Mouse (Mus musculus): ENCODE results near the gene Mei1.

Mei1 gene

GRCm38 (mm10) chr15:82139196-82139595, 69.4 kb downstream of the Mei1 start:
- peaks cover 32% of the 10 kb centered on the region for H3K36me3 ChIP-seq (ENCODE audit: insufficient read depth, low read length)
- H3K9me3 ChIP-seq (ENCODE audit: low read length), result no peaks in the 10 kb centered on the region
- no peaks in the 10 kb centered on the region for H3K27me3 ChIP-seq (ENCODE audit: insufficient read depth, low read length)
- TF ChIP-seq CTCF (conservative IDR thresholded peaks at IDR 0.05; ENCODE audit: low read length), result peak; percentile 29
- TF ChIP-seq NANOG (IDR thresholded peaks at IDR 0.05; ENCODE audit: borderline replicate concordance, low read length), result no peak
- H3K4me3 ChIP-seq (replicated peaks; ENCODE audit: low read length), result no peak overlapping the region
- peaks cover 22% of the 10 kb centered on the region for H3K4me1 ChIP-seq (replicated peaks; ENCODE audit: low read depth, low read length)

- H3K9me3 ChIP-seq (ENCODE audit: low read length), result no peaks in the 10 kb centered on the region
- peaks cover 29% of the 10 kb centered on the region for H3K36me3 ChIP-seq (ENCODE audit: insufficient read depth, low read length)
- no peaks in the 10 kb centered on the region for H3K27me3 ChIP-seq (ENCODE audit: insufficient read depth, low read length)
- H3K4me3 ChIP-seq (replicated peaks; ENCODE audit: low read length), result no peak overlapping the region
- TF ChIP-seq NANOG (IDR thresholded peaks at IDR 0.05; ENCODE audit: borderline replicate concordance, low read length) (no peak), CTCF (conservative IDR thresholded peaks at IDR 0.05; ENCODE audit: low read length) (0 out of 2 replicates have a peak, but pooled peaks have one; percentile 8), POU5F1 (IDR thresholded peaks at IDR 0.05; ENCODE audit: borderline replicate concordance, low read length) (no peak)
- peaks cover 34% of the 10 kb centered on the region for H3K4me1 ChIP-seq (replicated peaks; ENCODE audit: low read depth, low read length)
Observed at GRCm38 (mm10) chr15:82140355-82140754, 70.6 kb downstream of the Mei1 start.

- peaks cover 4% of the 10 kb centered on the region; the same call in 1 of the 2 replicates for H3K9me3 ChIP-seq (ENCODE audit: low read length)
- H3K27me3 ChIP-seq (ENCODE audit: insufficient read depth, low read length), result no peaks in the 10 kb centered on the region
- peaks cover 58% of the 10 kb centered on the region for H3K4me1 ChIP-seq (replicated peaks; ENCODE audit: low read depth, low read length)
- no peak overlapping the region for H3K4me3 ChIP-seq (replicated peaks; ENCODE audit: low read length)
- H3K36me3 ChIP-seq (ENCODE audit: insufficient read depth, low read length), result peaks cover 28% of the 10 kb centered on the region
- no peak for TF ChIP-seq NANOG (IDR thresholded peaks at IDR 0.05; ENCODE audit: borderline replicate concordance, low read length)
- no peak for TF ChIP-seq POU5F1 (IDR thresholded peaks at IDR 0.05; ENCODE audit: borderline replicate concordance, low read length)
- no peak for TF ChIP-seq CTCF (conservative IDR thresholded peaks at IDR 0.05; ENCODE audit: low read length)
Observed at GRCm38 (mm10) chr15:82144157-82144556, 74.4 kb downstream of the Mei1 start.

- peak overlapping the region; percentile 74; the same call in 1 of the 2 replicates for H3K4me3 ChIP-seq (replicated peaks; ENCODE audit: low read length)
- TF ChIP-seq NANOG (IDR thresholded peaks at IDR 0.05; ENCODE audit: borderline replicate concordance, low read length) (no peak), CTCF (conservative IDR thresholded peaks at IDR 0.05; ENCODE audit: low read length) (no peak), POU5F1 (IDR thresholded peaks at IDR 0.05; ENCODE audit: borderline replicate concordance, low read length) (no peak)
Observed at GRCm38 (mm10) chr15:82145408-82145807, 75.6 kb downstream of the Mei1 start.

GRCm38 (mm10) chr15:82145851-82146769, 76.3 kb downstream of the Mei1 start:
- TF ChIP-seq NANOG (IDR thresholded peaks at IDR 0.05; ENCODE audit: borderline replicate concordance, low read length) (no peak), CTCF (conservative IDR thresholded peaks at IDR 0.05; ENCODE audit: low read length) (no peak), POU5F1 (IDR thresholded peaks at IDR 0.05; ENCODE audit: borderline replicate concordance, low read length) (no peak)
- Histone ChIP-seq H3K27me3 (ENCODE audit: insufficient read depth, low read length) (no peaks in the 10 kb centered on the region), H3K4me3 (replicated peaks; ENCODE audit: low read length) (peak overlapping the region; percentile 74), H3K36me3 (ENCODE audit: insufficient read depth, low read length) (peaks cover 40% of the 10 kb centered on the region), H3K4me1 (replicated peaks; ENCODE audit: low read depth, low read length) (peaks cover 64% of the 10 kb centered on the region), H3K9me3 (ENCODE audit: low read length) (peaks cover 4% of the 10 kb centered on the region; the same call in 1 of the 2 replicates)

More at GRCm38 (mm10) chr15:82145408-82145807, 75.6 kb downstream of the Mei1 start:
- H3K4me1 ChIP-seq (replicated peaks; ENCODE audit: low read depth, low read length), result peaks cover 64% of the 10 kb centered on the region
- no peaks in the 10 kb centered on the region for H3K27me3 ChIP-seq (ENCODE audit: insufficient read depth, low read length)
- peaks cover 39% of the 10 kb centered on the region for H3K36me3 ChIP-seq (ENCODE audit: insufficient read depth, low read length)
- peaks cover 4% of the 10 kb centered on the region; the same call in 1 of the 2 replicates for H3K9me3 ChIP-seq (ENCODE audit: low read length)

GRCm38 (mm10) chr15:82146770-82147610, 77.2 kb downstream of the Mei1 start, which contains the start of gene Srebf2:
Gene Srebf2, plus strand, starts transcription at chr15:82147181.
- no peaks in the 10 kb centered on the region for H3K27me3 ChIP-seq (ENCODE audit: insufficient read depth, low read length)
- peak within 1 kb of the TSS; percentile 96 for H3K4me3 ChIP-seq (replicated peaks; ENCODE audit: low read length)
- TF ChIP-seq NANOG (IDR thresholded peaks at IDR 0.05; ENCODE audit: borderline replicate concordance, low read length) (no peak), POU5F1 (IDR thresholded peaks at IDR 0.05; ENCODE audit: borderline replicate concordance, low read length) (no peak), CTCF (conservative IDR thresholded peaks at IDR 0.05; ENCODE audit: low read length) (no peak)
- H3K4me1 ChIP-seq (replicated peaks; ENCODE audit: low read depth, low read length), result peaks cover 69% of the 10 kb centered on the region
- H3K9me3 ChIP-seq (ENCODE audit: low read length), result peaks cover 4% of the 10 kb centered on the region; the same call in 1 of the 2 replicates
- peaks cover 37% of the 10 kb centered on the region for H3K36me3 ChIP-seq (ENCODE audit: insufficient read depth, low read length)

- Histone ChIP-seq H3K27me3 (ENCODE audit: insufficient read depth, low read length) (no peaks in the 10 kb centered on the region), H3K36me3 (ENCODE audit: insufficient read depth, low read length) (peaks cover 38% of the 10 kb centered on the region), H3K9me3 (ENCODE audit: low read length) (peaks cover 4% of the 10 kb centered on the region; the same call in 1 of the 2 replicates), H3K4me1 (replicated peaks; ENCODE audit: low read depth, low read length) (peaks cover 76% of the 10 kb centered on the region), H3K4me3 (replicated peaks; ENCODE audit: low read length) (peak overlapping the region; percentile 96)
- TF ChIP-seq CTCF (conservative IDR thresholded peaks at IDR 0.05; ENCODE audit: low read length), result no peak
- TF ChIP-seq NANOG (IDR thresholded peaks at IDR 0.05; ENCODE audit: borderline replicate concordance, low read length), result no peak
- no peak for TF ChIP-seq POU5F1 (IDR thresholded peaks at IDR 0.05; ENCODE audit: borderline replicate concordance, low read length)
Observed at GRCm38 (mm10) chr15:82147611-82148111, 77.9 kb downstream of the Mei1 start.

Measured in E14TG2a.4 (cell line).